Mouse (Mus musculus) gastrocnemius, postnatal 10 days (tissue): Measurements from ENCODE around the gene Vmn1r53. TPM values are rescaled to one million over a fixed set of nuclear protein-coding genes. Genes with fewer than 3 reads are reported as not detected.
"Not testable (repeated sequence)": the region's sequence is repeated elsewhere in the genome, so short reads cannot be mapped to it uniquely, and the experiment has no call there.

Source experiments
- DNase-seq: peaks from one replicate; pipeline ENCODE4 v3.0.0; 2021; ENCODE audit warnings: mixed read lengths
- long read RNA-seq, 2 experiments: library from polyadenylated mRNA; stranded (forward); transcript quantifications; one replicate each; pipeline ENCODE4 v2.0.0; 2021
- total RNA-seq, 2 experiments: library from RNA; stranded (reverse); gene quantifications; 2 replicates each; pipeline ENCODE4 v1.2.3; 2021

Gene Vmn1r53
- not detected for total RNA-seq
- long read RNA-seq, experiment 1: 0 reads
- long read RNA-seq, experiment 2: 0 reads

DNA sequence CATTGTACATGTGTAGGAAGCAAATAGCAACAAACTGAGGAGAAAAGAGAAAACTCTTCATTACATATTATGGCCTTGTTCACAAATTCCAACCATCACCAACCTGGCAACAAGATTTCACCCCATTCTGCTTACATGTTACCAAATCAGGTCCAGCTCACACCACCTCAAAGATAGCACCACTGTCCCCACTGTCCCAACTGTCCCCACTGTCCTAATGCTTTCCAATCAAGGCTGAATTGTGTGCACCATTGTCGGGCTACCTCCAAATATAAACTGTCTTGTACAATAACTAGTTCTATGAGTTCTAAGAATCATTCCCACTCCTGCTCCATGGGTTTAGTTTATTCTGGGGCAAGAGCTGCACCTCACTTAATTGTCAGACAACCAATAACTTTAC is at the start of gene Vmn1r53:
Vmn1r53 (minus strand) TSS at position 101 of the 400 bp plus-strand sequence.
- no peak for DNase-seq

GRCm38 (mm10) chr6:90246000-90246399 is 21.8 kb upstream of the Vmn1r53 start, which contains the start of gene Vmn1r54:
TSS of gene Vmn1r54 (plus strand) at chr6:90246300.
- no peak for DNase-seq

GRCm38 (mm10) chr6:90244019-90244418 is 19.8 kb upstream of the Vmn1r53 start:
- DNase-seq: no peak

GRCm38 (mm10) chr6:90232681-90233080 is 8.4 kb upstream of the Vmn1r53 start:
- DNase-seq: no peak

DNA sequence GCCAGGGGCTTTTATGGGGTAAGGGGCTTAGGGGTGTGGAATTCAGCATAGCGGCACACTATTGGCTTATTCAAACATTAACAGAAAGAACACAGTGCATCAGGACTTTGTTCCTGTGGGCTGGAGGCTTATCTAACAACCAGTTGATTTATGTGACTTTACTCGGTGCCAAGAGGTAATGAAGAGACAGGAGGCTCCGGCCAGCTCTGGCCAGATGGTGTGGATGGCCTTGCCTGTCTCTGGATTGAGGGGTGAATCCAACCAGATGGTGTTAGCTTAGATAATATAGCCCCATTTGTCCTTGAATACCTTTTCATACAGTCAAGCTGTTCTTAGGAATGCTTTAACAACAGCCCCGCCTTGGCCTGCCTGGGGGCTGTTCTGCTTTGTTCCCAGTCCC is 7.9 kb upstream of the Vmn1r53 start:
- not testable (repeated sequence) for DNase-seq

DNA sequence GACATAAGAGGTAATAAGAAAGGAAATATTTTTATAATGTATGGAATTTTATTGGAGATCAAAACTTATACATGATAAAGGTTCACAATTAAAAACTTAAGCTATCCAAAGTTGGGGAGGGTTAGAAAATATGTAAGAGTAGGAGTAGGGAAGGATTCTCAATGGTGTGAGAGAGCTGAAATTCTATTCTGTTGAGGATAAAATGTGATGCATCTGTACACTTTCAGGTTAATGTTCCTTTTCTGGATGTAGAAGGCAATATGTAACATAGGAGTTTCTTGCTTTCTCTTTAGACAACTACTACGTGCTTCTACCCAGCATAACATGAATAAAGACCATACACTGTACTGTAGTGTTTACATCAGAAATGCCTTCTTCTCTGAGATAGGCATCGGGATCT is 21.7 kb downstream of the Vmn1r53 start, which contains the start of gene V1ra8:
V1ra8 (plus strand) TSS at position 301 of the 400 bp plus-strand sequence.
- DNase-seq: not testable (repeated sequence)

DNA sequence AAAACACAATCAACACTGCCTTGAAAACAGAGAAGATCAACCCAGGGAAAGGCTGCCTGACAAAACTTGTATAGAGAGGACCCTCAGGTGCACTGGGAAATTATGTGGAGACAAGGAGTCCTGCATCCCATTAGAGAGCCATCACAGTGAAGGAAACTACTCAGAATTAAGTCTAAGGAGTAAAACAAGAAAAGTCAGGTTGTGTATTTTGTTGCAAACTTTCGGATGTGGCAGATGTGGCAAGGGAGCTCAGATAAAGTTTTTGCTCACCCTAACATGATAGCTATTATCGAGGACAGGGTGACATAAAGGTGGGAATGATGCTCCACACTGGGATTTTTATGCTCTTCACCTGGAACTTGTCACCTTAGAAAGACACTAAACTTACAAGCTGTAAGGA is 49.7 kb downstream of the Vmn1r53 start, which contains the start of gene Vmn1r52:
Vmn1r52 (plus strand) TSS at position 301 of the 400 bp plus-strand sequence.
- DNase-seq: no peak

Other genes with a start within 250 kb of the Vmn1r53 start
- not detected for gene Vmn1r47, start 208.3 kb downstream of the Vmn1r53 start, total RNA-seq
- gene Vmn1r48, start 187.6 kb downstream of the Vmn1r53 start, total RNA-seq: not detected
- gene Vmn1r49, start 145.9 kb downstream of the Vmn1r53 start, total RNA-seq: not detected
- gene Vmn1r50, start 123.0 kb downstream of the Vmn1r53 start, total RNA-seq: not detected
- gene Vmn1r51, start 101.8 kb downstream of the Vmn1r53 start, total RNA-seq: not detected
- not detected for gene Vmn1r52, start 49.6 kb downstream of the Vmn1r53 start, total RNA-seq
- not detected for gene V1ra8, start 21.6 kb downstream of the Vmn1r53 start, total RNA-seq
- gene Vmn1r54, start 21.9 kb upstream of the Vmn1r53 start, total RNA-seq: not detected
- gene BC048671, start 76.8 kb upstream of the Vmn1r53 start, total RNA-seq: not detected
- gene Chst13, start 100.7 kb upstream of the Vmn1r53 start, total RNA-seq: 1 to 10 TPM; 1.8 TPM
- gene Uroc1, start 108.8 kb upstream of the Vmn1r53 start, total RNA-seq: not detected
- gene Zxdc, start 145.1 kb upstream of the Vmn1r53 start, total RNA-seq: 10 to 100 TPM; 14.3 to 16.9 TPM
- gene Cfap100, start 204.4 kb upstream of the Vmn1r53 start, total RNA-seq: under 1 TPM; 0.34 to 0.47 TPM
- gene Klf15, start 238.1 kb upstream of the Vmn1r53 start, total RNA-seq: 10 to 100 TPM in 1 of 2 experiments, 1 to 10 TPM in 1; 8.6 to 17.2 TPM